Mouse (Mus musculus) adrenal gland (tissue): ENCODE results near the gene Mrgpra4.

Experiments
- intact Hi-C: fragments of 180-260 bp; cut with DNase I; formaldehyde crosslinking; loops from one replicate; pipeline ENCODE4 v1.15.1; 2025
- long read RNA-seq, 2 experiments: library from polyadenylated mRNA; unstranded; transcript quantifications; one replicate each; pipeline ENCODE4 v2.0.0; 2020; ENCODE audit warnings: borderline replicate concordance in 1 of 2; ENCODE audit not compliant: insufficient replicate concordance in 1 of 2

Mrgpra4 gene
- long read RNA-seq, experiment 1 = 0 reads
- long read RNA-seq, experiment 2 = 0 reads

GRCm38 (mm10) chr7:47981995-47982394 is at the start of gene Mrgpra4:
Gene Mrgpra4 (minus strand): TSS chr7:47982095.
- intact Hi-C loops = no loop called here

DNA sequence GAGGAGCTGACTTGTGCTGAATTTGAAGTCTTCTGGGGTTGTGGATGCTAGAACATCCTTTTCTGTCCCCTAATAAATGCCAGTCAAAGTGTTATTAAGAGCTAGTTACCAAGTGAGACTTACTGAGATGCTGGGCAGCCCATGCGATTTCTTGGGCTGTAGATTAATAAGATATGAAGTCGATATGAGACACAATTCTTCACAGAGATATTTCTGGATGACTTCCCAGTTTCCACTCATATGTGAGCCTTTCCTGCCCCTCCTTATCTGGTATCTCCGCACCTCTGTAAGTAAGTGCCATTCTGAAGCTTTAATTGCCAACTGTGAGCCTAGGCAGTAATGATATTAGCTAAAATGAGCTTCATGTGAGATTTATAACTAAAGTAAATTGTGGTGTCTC is 45.6 kb upstream of the Mrgpra4 start, which contains the start of gene Mrgprx1:
Mrgprx1 (minus strand) TSS at position 101 of the 400 bp plus-strand sequence.
- intact Hi-C loops = no loop called here

DNA sequence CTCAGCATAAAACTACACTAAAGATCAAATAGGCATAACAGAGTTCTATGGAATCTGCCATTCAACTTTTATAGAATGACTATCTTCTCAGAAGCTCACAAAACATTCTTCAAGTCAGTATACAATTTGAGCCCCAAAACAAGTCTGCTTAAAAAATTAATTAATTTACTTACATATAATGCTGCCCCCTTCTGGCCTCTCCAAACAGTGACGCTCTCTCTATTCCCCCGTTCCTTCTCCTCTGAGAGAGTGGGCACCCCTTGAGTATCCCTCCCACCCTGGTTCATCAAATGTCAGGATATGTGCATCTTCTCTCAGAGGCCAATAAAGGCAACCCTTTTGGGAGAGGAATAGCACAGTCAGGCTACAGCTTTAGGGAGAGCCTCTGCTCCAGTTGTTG is 36.0 kb upstream of the Mrgpra4 start:
- intact Hi-C loops = no loop called here

GRCm38 (mm10) chr7:47995689-47996088 is 13.8 kb upstream of the Mrgpra4 start:
- intact Hi-C loops = no loop called here

- intact Hi-C loops = loop anchor here (2.0 kb wide), 1 partner anchor 412 kb away; no protein-coding TSS in a partner anchor
Measured at GRCm38 (mm10) chr7:47986752-47987151, 4.9 kb upstream of the Mrgpra4 start.
